Mouse (Mus musculus) kidney, adult 2 months (tissue): ENCODE data around the gene Dnajc28. TPM values are rescaled to one million over a fixed set of nuclear protein-coding genes. Genes with fewer than 3 reads are reported as not detected.
"Not testable (repeated sequence)": the region's sequence is repeated elsewhere in the genome, so short reads cannot be mapped to it uniquely, and the experiment has no call there.

Source experiments
- DNase-seq: peaks from one replicate; pipeline ENCODE4 v3.0.0; 2021
- H3K27ac ChIP-seq: fragments of 200-500 bp; 2 replicates; pipeline ENCODE4 v1.5.1; 2012; ENCODE audit warnings: low read depth, low read length, control low read depth, inconsistent platforms; ENCODE audit not compliant: insufficient read depth
- H3K27me3 ChIP-seq: fragments of 200-500 bp; replicated peaks from 2 replicates; pipeline ENCODE4 v1.6.1; 2012; ENCODE audit warnings: mild to moderate bottlenecking, moderate library complexity, low read length, inconsistent platforms; ENCODE audit not compliant: control insufficient read depth, insufficient read depth
- H3K36me3 ChIP-seq: fragments of 200-500 bp; 2 replicates; pipeline ENCODE4 v1.6.1; 2012; ENCODE audit warnings: mild to moderate bottlenecking, moderate library complexity, low read length, inconsistent platforms; ENCODE audit not compliant: control insufficient read depth, insufficient read depth
- H3K4me1 ChIP-seq: fragments of 200-500 bp; 2 replicates; pipeline ENCODE4 v1.6.1; 2011; ENCODE audit warnings: low read length; ENCODE audit not compliant: control insufficient read depth, insufficient read depth
- H3K4me3 ChIP-seq: fragments of 200-500 bp; 2 replicates; pipeline ENCODE4 v1.5.1; 2011; ENCODE audit warnings: mild to moderate bottlenecking, low read depth, low read length, control low read depth; ENCODE audit not compliant: insufficient read depth
- CTCF ChIP-seq: fragments of 200-500 bp; conservative IDR thresholded peaks from 2 replicates; pipeline ENCODE4 v1.5.1; 2011; ENCODE audit warnings: low read depth, mild to moderate bottlenecking, control low read depth, low read length, moderate library complexity, mixed read lengths; ENCODE audit not compliant: insufficient read depth, insufficient read length
- POLR2A ChIP-seq: fragments of 200-500 bp; IDR thresholded peaks from one replicate; pipeline ENCODE4 v1.6.1; 2011; ENCODE audit warnings: low read depth, low read length, control low read depth
- WGBS: fragments of 180-500 bp; shearing (Covaris S2); methylation state at CpG from one replicate; pipeline ENCODE4 v1.1.7; 2018; 5-methylcytosine and 5-hydroxymethylcytosine counted together
- polyA plus RNA-seq: library from polyadenylated mRNA; depleted of rRNA; stranded (reverse); fragments of >200 nt; gene quantifications from 2 replicates; pipeline ENCODE4 v1.2.3, GENCODE M21; 2012

Gene Dnajc28
- polyA plus RNA-seq, 1 experiment: 5.9 TPM

DNA sequence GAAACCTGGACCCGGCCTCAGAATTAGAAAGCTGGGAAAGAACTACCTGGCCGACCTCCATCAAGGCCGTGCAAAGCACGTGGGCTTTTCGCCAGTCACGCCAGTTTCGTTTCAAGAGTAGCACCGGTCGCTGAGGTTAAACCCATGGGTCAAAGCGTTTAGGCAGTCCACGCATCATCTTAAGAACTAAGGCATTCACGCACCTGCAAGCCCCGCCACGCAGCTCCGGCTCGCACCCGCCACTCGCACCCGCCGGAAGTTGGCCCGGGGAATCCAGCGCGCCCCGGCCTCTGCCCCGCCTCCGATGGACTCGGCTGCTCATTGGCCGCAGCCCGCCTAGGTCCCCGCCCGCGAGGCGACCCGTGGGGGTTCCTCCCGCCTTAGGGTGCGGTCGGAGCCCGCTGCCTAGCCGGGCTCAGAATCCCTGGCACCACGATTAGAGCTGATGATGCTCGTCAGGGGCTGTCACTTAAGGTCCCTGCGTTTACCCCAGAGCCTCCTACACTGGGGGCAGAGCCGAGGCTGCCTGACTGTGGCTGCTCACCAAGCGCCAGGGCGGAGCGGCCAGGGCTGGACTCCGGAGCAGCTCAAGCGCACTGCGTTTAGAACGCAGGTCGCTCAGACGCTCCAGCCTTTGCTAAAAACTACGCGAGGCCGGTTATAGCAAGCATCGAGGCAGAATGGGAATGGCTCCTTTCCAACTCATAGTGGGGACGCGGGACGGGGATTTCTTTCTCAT lies 28.0 kb upstream of the Dnajc28 start, which contains the start of gene Gart:
Gene Gart (minus strand): TSS at position 272 of the 739 bp plus-strand sequence.
- Histone ChIP-seq H3K4me3 (peak within 1 kb of the TSS; percentile 81), H3K27ac (peak within 1 kb of the TSS; percentile 98), H3K36me3 (no peaks in the 10 kb centered on the region; the same call in 1 of the 2 replicates), H3K4me1 (peaks cover 6% of the 10 kb centered on the region; the same call in 1 of the 2 replicates), H3K27me3 (no peaks in the 10 kb centered on the region)
- DNase-seq: peak; percentile 97
- TF ChIP-seq CTCF (no peak), POLR2A (peak; percentile 93)
- under 1% methylated on average over 59 of the region's 59 CpGs for WGBS

DNA sequence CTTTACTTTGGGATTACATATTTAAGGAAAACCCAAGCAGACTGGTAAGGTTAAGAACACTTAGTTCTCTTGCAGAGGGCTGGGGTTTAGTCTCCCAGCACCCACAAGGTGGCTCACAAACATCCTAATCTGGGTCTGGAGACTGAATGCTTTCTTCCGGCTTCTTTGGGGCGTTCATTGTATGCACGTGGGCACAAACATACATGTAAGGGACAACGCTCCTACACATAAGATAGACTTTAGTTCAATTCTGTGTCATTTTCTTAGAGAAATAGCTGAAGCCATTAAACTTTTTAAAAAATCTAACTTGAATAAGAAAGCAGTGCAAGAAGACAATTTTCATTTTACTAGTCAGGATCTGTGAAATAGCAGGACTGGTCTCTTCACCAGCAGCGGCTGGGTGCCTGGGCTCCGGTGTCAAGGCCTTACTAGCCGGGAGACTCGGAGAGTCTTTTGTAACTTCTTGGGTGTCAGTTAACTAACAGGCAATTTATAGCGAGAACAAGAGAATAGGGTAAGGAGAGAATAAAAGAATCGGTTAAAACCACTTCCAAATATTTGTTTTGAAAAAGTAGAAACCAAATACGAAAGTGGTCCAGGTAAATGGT lies 27.3 kb upstream of the Dnajc28 start:
- Histone ChIP-seq H3K27ac (no peak overlapping the region), H3K4me1 (peaks cover 6% of the 10 kb centered on the region; the same call in 1 of the 2 replicates), H3K36me3 (peaks cover 3% of the 10 kb centered on the region), H3K27me3 (no peaks in the 10 kb centered on the region), H3K4me3 (peak overlapping the region; percentile 81)
- WGBS: 4% methylated on average over 11 of the region's 11 CpGs
- DNase-seq: peak; percentile 23
- TF ChIP-seq POLR2A: no peak
- no peak for TF ChIP-seq CTCF

DNA sequence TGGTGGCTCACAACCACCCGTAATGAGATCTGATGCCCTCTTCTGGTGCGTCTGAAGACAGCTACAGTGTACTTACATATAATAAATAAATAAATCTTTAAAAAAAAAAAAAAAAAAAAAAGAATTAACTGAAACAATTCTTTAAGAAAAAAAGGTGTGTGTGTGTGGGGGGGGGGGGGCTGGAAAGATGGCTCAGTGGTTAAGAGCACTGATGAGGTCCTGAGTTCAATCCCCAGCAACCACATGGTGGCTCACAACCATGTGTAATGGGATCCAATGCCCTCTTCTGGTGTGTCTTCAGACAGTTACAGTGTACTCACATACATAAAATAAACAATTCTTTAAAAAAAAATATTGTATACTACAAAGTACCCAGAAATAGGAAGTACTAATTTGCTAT lies 26.6 kb upstream of the Dnajc28 start:
- not testable (repeated sequence) for DNase-seq, H3K36me3 ChIP-seq, H3K4me3 ChIP-seq, H3K4me1 ChIP-seq, H3K27me3 ChIP-seq, H3K27ac ChIP-seq
- 50% methylated on average over 1 of the region's 2 CpGs for WGBS

DNA sequence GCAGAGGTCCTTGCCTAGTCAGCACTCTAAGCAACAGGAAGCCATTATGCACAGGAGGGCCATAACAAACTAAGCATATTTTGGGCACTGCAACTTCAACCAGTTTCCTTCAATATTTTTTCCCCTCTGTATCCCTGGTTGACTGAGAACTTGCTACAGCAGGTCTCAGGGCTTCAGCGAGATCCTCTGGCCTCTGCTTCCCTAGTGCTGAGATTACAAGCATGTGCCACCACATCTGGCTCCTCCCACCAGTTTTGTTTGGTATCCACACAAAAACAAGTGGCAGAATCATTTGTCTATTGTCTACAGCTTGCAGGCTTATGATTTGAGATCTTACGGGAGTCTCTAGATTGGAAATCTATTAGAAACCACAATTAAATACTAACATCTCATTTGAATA lies 26.1 kb upstream of the Dnajc28 start:
- no peak for DNase-seq
- H3K4me1 ChIP-seq: peaks cover 6% of the 10 kb centered on the region; the same call in 1 of the 2 replicates
- no peak overlapping the region for H3K27ac ChIP-seq
- TF ChIP-seq CTCF: no peak
- no peak for TF ChIP-seq POLR2A
- no peak overlapping the region for H3K4me3 ChIP-seq
- H3K27me3 ChIP-seq: no peaks in the 10 kb centered on the region
- 87% methylated on average over 2 of the region's 2 CpGs for WGBS
- peaks cover 4% of the 10 kb centered on the region for H3K36me3 ChIP-seq

DNA sequence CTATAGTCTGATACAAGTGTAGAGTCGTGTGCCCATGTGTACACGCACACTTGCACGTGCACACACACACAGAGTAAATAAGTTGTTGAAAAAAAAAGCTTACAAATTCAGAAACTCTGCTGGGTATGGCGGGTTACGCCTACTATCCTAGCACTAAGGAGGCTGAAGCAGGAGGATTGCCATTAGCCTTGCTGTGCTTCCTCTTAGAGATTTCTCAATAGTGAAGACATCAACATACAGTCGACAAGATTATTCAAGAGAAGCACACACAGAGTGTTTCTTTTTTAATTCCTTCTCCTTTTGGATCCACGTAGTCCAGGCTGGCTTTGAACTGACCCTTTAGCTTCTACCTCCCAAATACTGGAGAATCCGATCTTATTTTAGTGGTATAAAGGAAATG lies 21.3 kb upstream of the Dnajc28 start:
- DNase-seq: no peak
- WGBS: 94% methylated on average over 8 of the region's 8 CpGs
- no peaks in the 10 kb centered on the region for H3K4me1 ChIP-seq
- no peak overlapping the region for H3K4me3 ChIP-seq
- H3K27ac ChIP-seq: no peak overlapping the region
- no peaks in the 10 kb centered on the region for H3K27me3 ChIP-seq
- TF ChIP-seq CTCF: no peak
- no peak for TF ChIP-seq POLR2A
- H3K36me3 ChIP-seq: peaks cover 8% of the 10 kb centered on the region

DNA sequence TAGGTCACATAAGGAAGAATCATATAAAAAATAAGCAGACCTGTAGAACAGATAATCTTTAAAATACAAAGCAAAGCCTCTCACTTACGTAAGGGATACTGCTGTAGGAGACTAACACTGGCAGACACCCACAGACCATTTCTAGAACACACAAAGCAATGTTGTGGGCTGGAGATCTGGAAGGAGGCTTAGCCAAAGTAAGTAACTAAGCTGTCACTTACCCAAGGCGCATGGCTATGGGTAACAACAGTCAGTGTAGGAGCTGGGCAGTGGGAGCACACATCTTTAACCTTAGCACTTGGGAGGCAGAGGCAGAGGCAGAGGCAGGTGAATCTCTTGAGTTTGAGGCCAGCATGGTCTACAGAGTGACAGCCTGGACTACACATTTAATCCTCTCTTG lies 20.8 kb upstream of the Dnajc28 start:
- TF ChIP-seq POLR2A: no peak
- 94% methylated on average over 2 of the region's 2 CpGs for WGBS

DNA sequence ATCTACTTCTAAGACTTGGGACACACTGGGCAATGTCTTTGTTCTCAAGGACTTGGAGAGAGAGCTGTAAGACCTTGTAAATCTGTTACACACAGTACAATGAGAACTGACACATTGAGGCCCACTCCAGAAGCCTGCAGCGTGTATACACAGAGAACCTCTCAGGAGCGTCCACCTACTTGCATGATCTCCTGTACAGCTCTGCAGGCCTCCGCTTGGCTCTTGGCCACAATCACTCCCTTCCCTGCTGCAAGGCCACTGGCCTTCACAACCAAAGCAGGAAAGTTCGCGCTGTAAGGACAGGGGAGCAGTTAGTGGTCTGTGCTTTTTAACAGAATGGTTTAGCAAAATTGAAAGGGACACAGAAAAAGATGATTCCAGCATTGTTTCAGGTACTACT lies 20.3 kb upstream of the Dnajc28 start:
- no peaks in the 10 kb centered on the region for H3K27me3 ChIP-seq
- no peak overlapping the region for H3K27ac ChIP-seq
- 94% methylated on average over 5 of the region's 5 CpGs for WGBS
- no peak overlapping the region for H3K4me3 ChIP-seq
- TF ChIP-seq CTCF (no peak), POLR2A (no peak)
- H3K4me1 ChIP-seq: no peaks in the 10 kb centered on the region
- H3K36me3 ChIP-seq: peaks cover 8% of the 10 kb centered on the region
- DNase-seq: no peak

More for the DNA sequence above, 20.8 kb upstream of the Dnajc28 start:
- no peak for DNase-seq
- Histone ChIP-seq H3K4me1 (no peaks in the 10 kb centered on the region), H3K27me3 (no peaks in the 10 kb centered on the region), H3K4me3 (no peak overlapping the region), H3K27ac (no peak overlapping the region), H3K36me3 (peaks cover 8% of the 10 kb centered on the region)
